Mouse (Mus musculus): ENCODE data around the gene Bcam.

Gene Bcam

GRCm38 (mm10) chr7:19789904-19790347 is 19.1 kb upstream of the Bcam start:
- in situ Hi-C loops (cut with MboI, MseI), result loop anchor here (5.0 kb wide), 1 partner anchor 38 kb away; the partner anchor contains the start of gene Nectin2

- in situ Hi-C loops (cut with MboI, MseI), result loop anchor here (5.0 kb wide), 1 partner anchor 34 kb away; the partner anchor contains the start of gene Nectin2
Measured at GRCm38 (mm10) chr7:19785874-19786458, 15.2 kb upstream of the Bcam start.

- in situ Hi-C loops (cut with MboI, MseI), result loop anchor here (5.0 kb wide), 1 partner anchor 33 kb away; the partner anchor contains the start of gene Nectin2
Measured at GRCm38 (mm10) chr7:19784764-19785535, 14.1 kb upstream of the Bcam start.

GRCm38 (mm10) chr7:19783630-19784029 is 12.8 kb upstream of the Bcam start:
- in situ Hi-C loops (cut with MboI, MseI), result no loop called here

- in situ Hi-C loops (cut with MboI, MseI), result no loop called here
Measured at GRCm38 (mm10) chr7:19782645-19783044, 11.8 kb upstream of the Bcam start.

GRCm38 (mm10) chr7:19781741-19782140 is 10.9 kb upstream of the Bcam start:
- in situ Hi-C loops (cut with MboI, MseI), result no loop called here

- in situ Hi-C loops (cut with MboI, MseI), result no loop called here
Measured at GRCm38 (mm10) chr7:19779903-19780302, 9.1 kb upstream of the Bcam start.

GRCm38 (mm10) chr7:19778645-19779044 is 7.8 kb upstream of the Bcam start:
- in situ Hi-C loops (cut with MboI, MseI), result no loop called here

- in situ Hi-C loops (cut with MboI, MseI), result no loop called here
Measured at GRCm38 (mm10) chr7:19777049-19777723, 6.4 kb upstream of the Bcam start.

GRCm38 (mm10) chr7:19771682-19772081 is 866 bp upstream of the Bcam start:
- in situ Hi-C loops (cut with MboI, MseI), result no loop called here

GRCm38 (mm10) chr7:19770375-19770754 is 451 bp downstream of the Bcam start:
- in situ Hi-C loops (cut with MboI, MseI), result no loop called here

GRCm38 (mm10) chr7:19769434-19770374 is 1.1 kb downstream of the Bcam start:
- in situ Hi-C loops (cut with MboI, MseI), result no loop called here

- in situ Hi-C loops (cut with MboI, MseI), result no loop called here
Measured at GRCm38 (mm10) chr7:19769001-19769400, 1.8 kb downstream of the Bcam start.

GRCm38 (mm10) chr7:19768251-19768650 is 2.6 kb downstream of the Bcam start:
- in situ Hi-C loops (cut with MboI, MseI), result no loop called here

GRCm38 (mm10) chr7:19764581-19764980 is 6.2 kb downstream of the Bcam start:
- in situ Hi-C loops (cut with MboI, MseI), result no loop called here

GRCm38 (mm10) chr7:19763829-19764477 is 6.9 kb downstream of the Bcam start:
- in situ Hi-C loops (cut with MboI, MseI), result no loop called here

GRCm38 (mm10) chr7:19762283-19762682 is 8.5 kb downstream of the Bcam start:
- in situ Hi-C loops (cut with MboI, MseI), result no loop called here

- in situ Hi-C loops (cut with MboI, MseI), result no loop called here
Measured at GRCm38 (mm10) chr7:19760021-19760420, 10.8 kb downstream of the Bcam start.

- in situ Hi-C loops (cut with MboI, MseI), result no loop called here
Measured at GRCm38 (mm10) chr7:19758623-19759022, 12.2 kb downstream of the Bcam start.

- in situ Hi-C loops (cut with MboI, MseI), result no loop called here
Measured at GRCm38 (mm10) chr7:19755851-19756786, 14.7 kb downstream of the Bcam start.

Measured in T-helper 2 cell (primary cell).